Mouse (Mus musculus) neural tube, embryonic 14.5 days (tissue): ENCODE results near the gene Grrp1. TPM values are rescaled to one million over a fixed set of nuclear protein-coding genes. Genes with fewer than 3 reads are reported as not detected.

Source experiments
- ATAC-seq: fragments of 200-750 bp; cut with Nextera tagmentation; 2 replicates; pipeline ENCODE4 v1.8.0; 2017; ENCODE audit warnings: low read depth, mild to moderate bottlenecking, moderate TSS enrichment, moderate library complexity
- H3K27ac ChIP-seq: fragments of 300-500 bp; sonication (generic); 2 replicates; pipeline ENCODE4 v1.5.1; 2014; ENCODE audit warnings: low read depth, mild to moderate bottlenecking, control low read depth, low read length, moderate library complexity, mixed read lengths
- H3K27me3 ChIP-seq: fragments of 300-500 bp; sonication (generic); 2 replicates; pipeline ENCODE4 v1.6.1; 2014; ENCODE audit warnings: low read length; ENCODE audit not compliant: control insufficient read depth, insufficient read depth
- H3K36me3 ChIP-seq: fragments of 300-500 bp; sonication (generic); 2 replicates; pipeline ENCODE4 v1.6.1; 2014; ENCODE audit warnings: low read length, mixed read lengths; ENCODE audit not compliant: control insufficient read depth, insufficient read depth
- H3K4me1 ChIP-seq: fragments of 300-500 bp; sonication (generic); 2 replicates; pipeline ENCODE4 v1.6.1; 2014; ENCODE audit warnings: low read length; ENCODE audit not compliant: control insufficient read depth, insufficient read depth
- H3K4me2 ChIP-seq: fragments of 300-500 bp; sonication (generic); 2 replicates; pipeline ENCODE4 v1.6.1; 2014; ENCODE audit warnings: mild to moderate bottlenecking, low read depth, low read length, control low read depth
- H3K4me3 ChIP-seq: fragments of 300-500 bp; sonication (generic); 2 replicates; pipeline ENCODE4 v1.5.1; 2014; ENCODE audit warnings: low read depth, low read length, control low read depth, mixed read lengths
- H3K9ac ChIP-seq: fragments of 300-500 bp; sonication (generic); replicated peaks from 2 replicates; pipeline ENCODE4 v1.6.1; 2014; ENCODE audit warnings: low read depth, mild to moderate bottlenecking, control low read depth, low read length, mixed read lengths
- H3K9me3 ChIP-seq: fragments of 300-500 bp; sonication (generic); 2 replicates; pipeline ENCODE4 v1.6.1; 2016; ENCODE audit warnings: low read length; ENCODE audit not compliant: control insufficient read depth
- WGBS: fragments of 180-500 bp; shearing (Covaris S2); extraction: QIAGEN DNeasy Blood & Tissue Kit; methylation state at CpG from one replicate; pipeline ENCODE4 v1.1.7; 2014; 5-methylcytosine and 5-hydroxymethylcytosine counted together
- polyA plus RNA-seq: library from polyadenylated mRNA; unstranded; fragments of >200 nt; fragmentation: Nextera tagmentation; extraction: Ambion mirVana; gene quantifications from 2 replicates; pipeline ENCODE4 v1.2.1, GENCODE M21; 2014

The Grrp1 gene
- polyA plus RNA-seq, 1 experiment from 2014 or later = 15.4 TPM

GRCm38 (mm10) chr4:134250116-134250929 lies 3.6 kb downstream of the Grrp1 start:
- ATAC-seq = no peak
- H3K4me1 ChIP-seq = peaks cover 15% of the 10 kb centered on the region; the same call in 1 of the 2 replicates
- H3K27ac ChIP-seq = no peak overlapping the region; the same call in 1 of the 2 replicates
- H3K9ac ChIP-seq = peak overlapping the region; percentile 64; the same call in 1 of the 2 replicates
- no peaks in the 10 kb centered on the region for H3K9me3 ChIP-seq
- 6% methylated on average over 27 of the region's 27 CpGs for WGBS
- peak overlapping the region; percentile 51 for H3K4me3 ChIP-seq
- no peaks in the 10 kb centered on the region for H3K36me3 ChIP-seq
- H3K27me3 ChIP-seq = peaks cover 23% of the 10 kb centered on the region
- H3K4me2 ChIP-seq = peak overlapping the region; percentile 71

- 1% methylated on average over 30 of the region's 30 CpGs for WGBS
- ATAC-seq = peak; percentile 52; the same call in 1 of the 2 replicates
- peak overlapping the region; percentile 51 for H3K4me3 ChIP-seq
- no peaks in the 10 kb centered on the region for H3K9me3 ChIP-seq
- H3K4me2 ChIP-seq = peak overlapping the region; percentile 71
- peaks cover 20% of the 10 kb centered on the region for H3K4me1 ChIP-seq
- H3K27me3 ChIP-seq = peaks cover 18% of the 10 kb centered on the region
- H3K27ac ChIP-seq = no peak overlapping the region
- H3K9ac ChIP-seq = peak overlapping the region; percentile 34; the same call in 1 of the 2 replicates
- no peaks in the 10 kb centered on the region for H3K36me3 ChIP-seq
Observed at GRCm38 (mm10) chr4:134249651-134250050, 4.3 kb downstream of the Grrp1 start.

GRCm38 (mm10) chr4:134246719-134247258 lies 7.1 kb downstream of the Grrp1 start, which contains the start of gene Gm30191:
Gene Gm30191, plus strand, starts transcription at chr4:134246935.
- peaks cover 7% of the 10 kb centered on the region; the same call in 1 of the 2 replicates for H3K27me3 ChIP-seq
- no peak within 1 kb of the TSS for H3K27ac ChIP-seq

GRCm38 (mm10) chr4:134246256-134246655 lies 7.7 kb downstream of the Grrp1 start:
- 30% methylated on average over 4 of the region's 4 CpGs for WGBS
- Histone ChIP-seq H3K36me3 (no peaks in the 10 kb centered on the region), H3K4me2 (no peak overlapping the region; the same call in 1 of the 2 replicates), H3K9ac (no peak overlapping the region), H3K4me3 (peak overlapping the region; percentile 78; the same call in 1 of the 2 replicates), H3K4me1 (peaks cover 14% of the 10 kb centered on the region), H3K27ac (no peak overlapping the region), H3K9me3 (no peaks in the 10 kb centered on the region), H3K27me3 (peaks cover 7% of the 10 kb centered on the region; the same call in 1 of the 2 replicates)
- no peak for ATAC-seq

More at GRCm38 (mm10) chr4:134246719-134247258, 7.1 kb downstream of the Grrp1 start, which contains the start of gene Gm30191:
- Histone ChIP-seq H3K4me3 (peak within 1 kb of the TSS; percentile 78), H3K9ac (no peak within 1 kb of the TSS; the same call in 1 of the 2 replicates), H3K36me3 (no peaks in the 10 kb centered on the region), H3K9me3 (no peaks in the 10 kb centered on the region), H3K4me2 (peak within 1 kb of the TSS; percentile 97), H3K4me1 (peaks cover 14% of the 10 kb centered on the region)
- ATAC-seq = no peak
- 73% methylated on average over 7 of the region's 7 CpGs for WGBS

- ATAC-seq = peak; percentile 80
- H3K9me3 ChIP-seq = no peaks in the 10 kb centered on the region
- H3K27ac ChIP-seq = no peak within 1 kb of the TSS
- H3K27me3 ChIP-seq = peaks cover 3% of the 10 kb centered on the region; the same call in 1 of the 2 replicates
- H3K4me1 ChIP-seq = peaks cover 10% of the 10 kb centered on the region
- peak within 1 kb of the TSS; percentile 75 for H3K9ac ChIP-seq
- peak within 1 kb of the TSS; percentile 78 for H3K4me3 ChIP-seq
- H3K4me2 ChIP-seq = peak within 1 kb of the TSS; percentile 97
- WGBS = under 1% methylated on average over 60 of the region's 60 CpGs
- no peaks in the 10 kb centered on the region for H3K36me3 ChIP-seq
Observed at GRCm38 (mm10) chr4:134245148-134245843, 8.6 kb downstream of the Grrp1 start, which contains the start of gene Zfp593. Gene Zfp593, minus strand, starts transcription at chr4:134245592.

- ATAC-seq = no peak
Observed at GRCm38 (mm10) chr4:134243516-134244250, 10.2 kb downstream of the Grrp1 start, which contains the start of gene E130218I03Rik. Gene E130218I03Rik, plus strand, starts transcription at chr4:134243662.

GRCm38 (mm10) chr4:134238686-134239085 lies 15.2 kb downstream of the Grrp1 start:
- ATAC-seq = no peak
- WGBS = 14% methylated on average over 10 of the region's 10 CpGs
- Histone ChIP-seq H3K27me3 (peaks cover 5% of the 10 kb centered on the region; the same call in 1 of the 2 replicates), H3K4me1 (0 out of 2 replicates have a peak, but pooled peaks cover 4% of the 10 kb centered on the region), H3K4me2 (no peak overlapping the region), H3K27ac (no peak overlapping the region), H3K9me3 (no peaks in the 10 kb centered on the region), H3K36me3 (no peaks in the 10 kb centered on the region), H3K9ac (no peak overlapping the region), H3K4me3 (no peak overlapping the region)

More at GRCm38 (mm10) chr4:134243516-134244250, 10.2 kb downstream of the Grrp1 start, which contains the start of gene E130218I03Rik:
- H3K27me3 ChIP-seq = no peaks in the 10 kb centered on the region
- peak within 1 kb of the TSS; percentile 97; the same call in 1 of the 2 replicates for H3K4me2 ChIP-seq
- H3K27ac ChIP-seq = no peak within 1 kb of the TSS
- peaks cover 10% of the 10 kb centered on the region for H3K4me1 ChIP-seq
- WGBS = 95% methylated on average over 17 of the region's 17 CpGs
- no peak within 1 kb of the TSS for H3K9ac ChIP-seq
- no peaks in the 10 kb centered on the region for H3K36me3 ChIP-seq
- no peaks in the 10 kb centered on the region for H3K9me3 ChIP-seq
- H3K4me3 ChIP-seq = peak within 1 kb of the TSS; percentile 78; the same call in 1 of the 2 replicates

GRCm38 (mm10) chr4:134238279-134238651 lies 15.6 kb downstream of the Grrp1 start, which contains the start of gene Cnksr1:
Gene Cnksr1, minus strand, starts transcription at chr4:134238399.
- no peak within 1 kb of the TSS for H3K4me2 ChIP-seq
- H3K4me3 ChIP-seq = no peak within 1 kb of the TSS
- no peaks in the 10 kb centered on the region for H3K36me3 ChIP-seq
- no peak within 1 kb of the TSS for H3K9ac ChIP-seq
- ATAC-seq = no peak
- 3% methylated on average over 18 of the region's 18 CpGs for WGBS
- peaks cover 5% of the 10 kb centered on the region; the same call in 1 of the 2 replicates for H3K27me3 ChIP-seq
- H3K9me3 ChIP-seq = no peaks in the 10 kb centered on the region
- H3K4me1 ChIP-seq = 0 out of 2 replicates have a peak, but pooled peaks cover 4% of the 10 kb centered on the region
- H3K27ac ChIP-seq = no peak within 1 kb of the TSS
